Mouse (Mus musculus): ENCODE results near the gene Robo4.

- TF ChIP-seq SMC3 (IDR thresholded peaks at IDR 0.05; ENCODE audit: low read depth, low read length) (no peak), USF2 (IDR thresholded peaks at IDR 0.05; ENCODE audit: borderline replicate concordance in 1 of 2, insufficient read depth in 1 of 2, low read depth in 1 of 2, low read length in 2 of 2) (no peak), HCFC1 (IDR thresholded peaks at IDR 0.05; ENCODE audit: low read depth, low read length) (no peak), CHD2 (IDR thresholded peaks at IDR 0.05; ENCODE audit: low read length) (no peak), MAZ (IDR thresholded peaks at IDR 0.05; ENCODE audit: low read depth, low read length) (no peak), TBP (IDR thresholded peaks at IDR 0.05; ENCODE audit: low read depth, low read length) (no peak), CTCF (IDR thresholded peaks at IDR 0.05 in 2 of 3, conservative IDR thresholded peaks at IDR 0.05 in 1 of 3; ENCODE audit: control insufficient read depth in 1 of 3, insufficient read depth in 1 of 3, low read depth in 2 of 3, low read length in 3 of 3, poor library complexity in 1 of 3, severe bottlenecking in 1 of 3) (no peak), MEF2A (IDR thresholded peaks at IDR 0.05; ENCODE audit: extremely low read depth, insufficient replicate concordance, low read depth, low read length, poor library complexity, severe bottlenecking) (no peak), POLR2A (IDR thresholded peaks at IDR 0.05; ENCODE audit: control insufficient read depth in 1 of 2, insufficient read depth in 1 of 2, low read depth in 1 of 2, low read length in 2 of 2, poor library complexity in 1 of 2) (no peak), POLR2AphosphoS2 (IDR thresholded peaks at IDR 0.05; ENCODE audit: low read length) (no peak), EP300 (IDR thresholded peaks at IDR 0.05; ENCODE audit: low read depth in 1 of 2, low read length in 2 of 2) (no peak), MAX (IDR thresholded peaks at IDR 0.05; ENCODE audit: low read length) (no peak), MYB (IDR thresholded peaks at IDR 0.05; ENCODE audit: low read depth, low read length) (no peak)
These were observed 6.3 kb downstream of the Robo4 start for GRCm38 (mm10) chr9:37407850-37408502.

Data from MEL (cell line).